Mouse (Mus musculus): ENCODE results near the gene Dnajb4. TPM values are rescaled to one million over a fixed set of nuclear protein-coding genes. Genes with fewer than 3 reads are reported as not detected.

Gene Dnajb4
- 37.9 TPM for polyA plus RNA-seq (2014; fragmentation: Illumina TruSeq; extraction: RNeasy Lipid Tissue Mini Kit (QIAGEN cat#74804); ENCODE audit: insufficient read depth, low read depth, low replicate concordance)

DNA sequence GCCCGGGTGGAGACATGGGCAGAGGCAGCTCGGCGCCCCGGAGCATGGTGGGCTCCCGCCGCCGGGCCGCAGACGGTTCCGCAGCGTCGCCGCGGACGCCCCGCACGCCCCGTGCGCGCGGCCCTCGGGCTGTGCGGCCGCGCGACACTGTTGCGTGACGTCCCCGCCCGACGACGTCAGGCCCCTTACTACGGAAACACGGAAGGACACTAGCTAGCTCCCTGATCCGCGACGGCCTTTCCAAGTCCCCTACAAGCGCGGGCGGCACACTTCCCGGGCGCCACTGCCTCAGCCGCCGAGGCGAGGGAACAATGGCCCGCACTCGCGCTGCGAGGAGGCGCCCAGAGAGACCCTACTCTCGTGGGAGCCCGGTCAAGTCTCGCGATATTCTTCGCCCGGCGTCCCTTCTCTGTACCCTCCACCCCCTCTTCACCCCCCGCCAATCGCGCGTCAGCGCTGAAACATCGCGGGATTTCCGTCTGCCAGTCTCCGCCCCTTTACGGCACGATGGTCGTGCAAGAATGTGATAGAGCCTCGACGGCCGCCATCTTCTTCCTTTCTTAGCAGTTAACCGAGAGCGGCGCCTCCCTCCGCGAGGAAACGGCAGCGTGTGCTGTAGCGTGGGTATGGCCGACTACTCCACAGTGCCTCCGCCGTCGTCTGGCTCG lies at the start of gene Dnajb4, which contains the start of gene Fubp1:
Gene Dnajb4, minus strand, starts transcription at position 336 of the 668 bp plus-strand sequence.
Gene Fubp1, plus strand, starts transcription at position 456 of the 668 bp plus-strand sequence.

DNA sequence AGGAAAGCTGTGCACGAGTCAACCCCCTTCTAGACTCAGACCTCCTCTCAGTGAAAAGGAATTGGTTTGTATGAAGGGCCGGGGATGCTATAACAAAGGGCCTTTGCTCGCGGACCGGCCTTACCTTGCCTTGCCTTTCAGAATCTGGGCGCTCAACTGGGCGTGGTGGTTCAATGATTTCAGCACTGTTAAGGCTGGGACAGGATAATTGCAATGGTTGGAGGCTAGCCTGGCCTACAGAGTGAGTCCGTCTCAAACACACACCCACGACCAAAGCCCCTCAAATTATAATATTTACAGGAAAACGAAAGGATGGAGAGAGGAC lies 44.0 kb downstream of the Dnajb4 start, which contains the start of gene Gipc2:
Gene Gipc2, minus strand, starts transcription at position 132 of the 325 bp plus-strand sequence.

Other genes starting within 250 kb of the Dnajb4 start
- gene Gipc2, start 44.1 kb downstream of the Dnajb4 start, polyA plus RNA-seq (2014; fragmentation: Illumina TruSeq; extraction: RNeasy Lipid Tissue Mini Kit (QIAGEN cat#74804); ENCODE audit: insufficient read depth, low read depth, low replicate concordance): 50.8 TPM
- 31.0 TPM for gene Fubp1, start 120 bp upstream of the Dnajb4 start, polyA plus RNA-seq (2014; fragmentation: Illumina TruSeq; extraction: RNeasy Lipid Tissue Mini Kit (QIAGEN cat#74804); ENCODE audit: insufficient read depth, low read depth, low replicate concordance)
- 19.3 TPM for gene Nexn, start 56.0 kb upstream of the Dnajb4 start, polyA plus RNA-seq (2014; fragmentation: Illumina TruSeq; extraction: RNeasy Lipid Tissue Mini Kit (QIAGEN cat#74804); ENCODE audit: insufficient read depth, low read depth, low replicate concordance)
- 6.1 TPM for gene Miga1, start 130.1 kb upstream of the Dnajb4 start, polyA plus RNA-seq (2014; fragmentation: Illumina TruSeq; extraction: RNeasy Lipid Tissue Mini Kit (QIAGEN cat#74804); ENCODE audit: insufficient read depth, low read depth, low replicate concordance)
- gene Usp33, start 136.2 kb upstream of the Dnajb4 start, polyA plus RNA-seq (2014; fragmentation: Illumina TruSeq; extraction: RNeasy Lipid Tissue Mini Kit (QIAGEN cat#74804); ENCODE audit: insufficient read depth, low read depth, low replicate concordance): 27.7 TPM
- gene Zzz3, start 185.2 kb upstream of the Dnajb4 start, polyA plus RNA-seq (2014; fragmentation: Illumina TruSeq; extraction: RNeasy Lipid Tissue Mini Kit (QIAGEN cat#74804); ENCODE audit: insufficient read depth, low read depth, low replicate concordance): 13.8 TPM